Mouse (Mus musculus) forebrain, embryonic 15.5 days (tissue): ENCODE measurements around the gene Serinc2. TPM values are rescaled to one million over a fixed set of nuclear protein-coding genes. Genes with fewer than 3 reads are reported as not detected.

ENCODE experiments used
- ATAC-seq: fragments of 200-750 bp; cut with Nextera tagmentation; replicated peaks from 2 replicates; pipeline ENCODE4 v1.8.0; 2017; ENCODE audit warnings: mild to moderate bottlenecking, moderate TSS enrichment, moderate library complexity
- H3K27ac ChIP-seq: fragments of 300-500 bp; sonication (generic); replicated peaks from 2 replicates; pipeline ENCODE4 v1.5.1; 2015; ENCODE audit warnings: mild to moderate bottlenecking, inconsistent platforms
- H3K27me3 ChIP-seq: fragments of 300-500 bp; sonication (generic); 2 replicates; pipeline ENCODE4 v1.6.1; 2015; ENCODE audit warnings: inconsistent platforms
- H3K36me3 ChIP-seq: fragments of 300-500 bp; sonication (generic); 2 replicates; pipeline ENCODE4 v1.6.1; 2015; ENCODE audit warnings: mild to moderate bottlenecking, inconsistent platforms
- H3K4me1 ChIP-seq: fragments of 300-500 bp; sonication (generic); 2 replicates; pipeline ENCODE4 v1.6.1; 2015; ENCODE audit warnings: inconsistent platforms
- H3K4me2 ChIP-seq: fragments of 300-500 bp; sonication (generic); replicated peaks from 2 replicates; pipeline ENCODE4 v1.6.1; 2015; ENCODE audit warnings: mild to moderate bottlenecking, inconsistent platforms
- H3K4me3 ChIP-seq: fragments of 300-500 bp; sonication (generic); 2 replicates; pipeline ENCODE4 v1.5.1; 2015; ENCODE audit warnings: mild to moderate bottlenecking, inconsistent platforms
- H3K9ac ChIP-seq: fragments of 300-500 bp; sonication (generic); replicated peaks from 2 replicates; pipeline ENCODE4 v1.6.1; 2015; ENCODE audit warnings: mild to moderate bottlenecking, inconsistent platforms
- H3K9me3 ChIP-seq: fragments of 300-500 bp; sonication (generic); 2 replicates; pipeline ENCODE4 v1.6.1; 2016; ENCODE audit warnings: inconsistent platforms
- WGBS: fragments of 180-500 bp; shearing (Covaris S2); methylation state at CpG from one replicate; pipeline ENCODE4 v1.1.7; 2015; ENCODE audit warnings: mixed read lengths; 5-methylcytosine and 5-hydroxymethylcytosine counted together
- polyA plus RNA-seq: library from polyadenylated mRNA; unstranded; fragments of >200 nt; fragmentation: Nextera tagmentation; extraction: Ambion mirVana; gene quantifications from 2 replicates; pipeline ENCODE4 v1.2.1, GENCODE M21; 2015

Gene Serinc2
- polyA plus RNA-seq, 1 experiment from 2014 or later: 87.4 TPM

DNA sequence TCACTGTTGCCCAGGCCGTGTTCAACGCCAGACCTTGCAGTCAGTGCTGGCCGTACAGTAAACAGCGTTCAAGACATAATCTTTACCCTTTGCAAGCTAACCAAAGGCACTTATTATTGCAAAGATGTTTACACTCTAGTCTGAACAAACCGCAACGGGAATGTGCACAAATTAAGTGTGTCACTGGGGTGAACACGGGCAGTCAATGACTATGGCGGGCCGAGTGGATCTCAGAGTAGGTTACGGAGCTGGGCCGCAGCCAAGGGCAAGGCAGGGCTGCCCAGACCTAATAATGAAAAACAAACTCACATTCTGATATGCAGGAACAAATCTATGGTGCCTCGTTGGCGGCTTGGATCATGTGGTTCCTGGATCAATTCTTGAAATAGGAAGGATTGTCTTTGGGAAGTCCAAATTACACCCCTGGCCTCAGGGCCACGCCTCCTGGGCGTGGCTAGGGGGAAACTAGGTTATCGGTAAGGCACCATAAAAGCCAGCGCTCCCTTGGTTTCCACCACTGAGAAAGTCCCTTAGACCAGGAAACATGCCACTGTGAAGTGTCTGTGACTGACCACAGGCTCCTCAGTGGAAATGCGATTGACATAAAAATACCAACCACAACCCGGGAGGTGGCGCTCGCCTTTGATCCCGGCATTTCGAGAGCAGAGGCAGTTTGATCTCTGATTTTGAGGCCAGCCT, 16.2 kb upstream of the Serinc2 start:
- Histone ChIP-seq H3K9me3 (no peaks in the 10 kb centered on the region), H3K4me1 (no peaks in the 10 kb centered on the region), H3K9ac (no peak overlapping the region), H3K4me2 (no peak overlapping the region), H3K4me3 (no peak overlapping the region), H3K27ac (no peak overlapping the region), H3K36me3 (no peaks in the 10 kb centered on the region), H3K27me3 (no peaks in the 10 kb centered on the region)
- ATAC-seq: no peak
- 50% methylated on average over 23 of the region's 23 CpGs for WGBS

DNA sequence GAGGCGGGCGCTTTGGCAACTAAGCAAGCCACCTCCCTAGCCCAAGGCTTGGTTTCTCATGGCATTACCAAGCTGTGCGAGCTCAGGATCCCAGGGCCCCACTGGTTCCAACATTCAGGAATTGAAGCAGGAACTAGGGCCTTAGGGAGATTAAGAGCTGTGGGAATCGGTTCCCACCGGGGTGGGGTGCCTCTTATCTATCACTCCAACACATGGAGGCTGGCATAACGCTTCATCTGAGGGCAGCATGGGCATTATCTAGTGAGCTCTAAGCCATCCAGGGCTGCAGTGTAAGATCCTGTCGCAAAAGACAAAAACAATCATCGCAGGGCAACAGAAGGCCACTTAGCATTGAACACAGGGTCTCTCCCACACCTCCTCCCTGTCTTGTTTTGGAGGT, 15.5 kb upstream of the Serinc2 start:
- Histone ChIP-seq H3K4me2 (no peak overlapping the region), H3K27ac (no peak overlapping the region), H3K9me3 (no peaks in the 10 kb centered on the region), H3K9ac (no peak overlapping the region), H3K4me1 (no peaks in the 10 kb centered on the region), H3K4me3 (no peak overlapping the region), H3K27me3 (no peaks in the 10 kb centered on the region), H3K36me3 (no peaks in the 10 kb centered on the region)
- ATAC-seq: no peak
- WGBS: 87% methylated on average over 8 of the region's 8 CpGs

DNA sequence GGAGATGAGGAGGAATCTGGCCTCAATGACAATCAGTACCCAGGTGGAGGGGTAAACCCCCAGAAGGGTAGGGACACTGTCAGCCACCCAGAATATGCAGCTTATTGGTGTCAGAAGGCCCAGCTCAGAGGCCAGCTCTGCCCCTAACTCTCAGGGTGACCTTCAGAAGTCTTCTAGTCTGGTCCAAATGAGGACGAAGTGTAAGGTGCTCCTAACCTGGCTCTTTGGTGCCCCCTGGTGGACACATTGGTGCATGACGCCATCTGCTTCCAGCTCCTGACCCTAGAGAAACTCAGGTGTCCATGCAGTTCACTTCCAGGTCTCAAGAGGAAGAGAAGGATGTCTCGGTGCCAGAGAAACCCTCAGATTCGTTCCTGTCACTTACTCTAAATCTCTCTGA, 13.3 kb upstream of the Serinc2 start:
- ATAC-seq: peak; percentile 63; the same call in 1 of the 2 replicates
- Histone ChIP-seq H3K9me3 (no peaks in the 10 kb centered on the region), H3K4me3 (no peak overlapping the region), H3K27ac (no peak overlapping the region), H3K27me3 (no peaks in the 10 kb centered on the region), H3K9ac (no peak overlapping the region), H3K36me3 (no peaks in the 10 kb centered on the region), H3K4me1 (no peaks in the 10 kb centered on the region), H3K4me2 (no peak overlapping the region)
- WGBS: 2% methylated on average over 4 of the region's 4 CpGs

DNA sequence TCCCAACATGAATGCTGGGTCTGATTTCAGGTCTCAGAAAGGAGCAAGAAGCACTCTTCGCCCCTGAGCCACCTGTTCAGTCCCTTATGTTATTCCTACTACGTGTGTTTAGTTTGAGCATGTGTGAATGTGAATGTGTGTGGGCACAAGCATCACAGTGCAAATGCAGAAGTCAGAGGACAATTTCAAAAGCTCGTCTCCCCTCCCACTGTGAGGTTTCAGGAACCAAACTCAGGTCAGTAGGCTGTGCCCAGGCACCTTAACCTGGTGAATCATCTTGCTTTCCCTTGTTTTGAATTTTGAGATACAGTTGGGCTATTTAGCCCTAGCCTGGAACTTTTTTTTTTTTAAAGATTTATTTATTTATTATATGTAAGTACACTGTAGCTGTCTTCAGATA, 10.8 kb upstream of the Serinc2 start:
- Histone ChIP-seq H3K36me3 (no peaks in the 10 kb centered on the region), H3K27me3 (no peaks in the 10 kb centered on the region), H3K4me2 (no peak overlapping the region), H3K9ac (no peak overlapping the region), H3K4me1 (no peaks in the 10 kb centered on the region), H3K4me3 (no peak overlapping the region), H3K27ac (no peak overlapping the region), H3K9me3 (no peaks in the 10 kb centered on the region)
- ATAC-seq: no peak
- 85% methylated on average over 3 of the region's 3 CpGs for WGBS

DNA sequence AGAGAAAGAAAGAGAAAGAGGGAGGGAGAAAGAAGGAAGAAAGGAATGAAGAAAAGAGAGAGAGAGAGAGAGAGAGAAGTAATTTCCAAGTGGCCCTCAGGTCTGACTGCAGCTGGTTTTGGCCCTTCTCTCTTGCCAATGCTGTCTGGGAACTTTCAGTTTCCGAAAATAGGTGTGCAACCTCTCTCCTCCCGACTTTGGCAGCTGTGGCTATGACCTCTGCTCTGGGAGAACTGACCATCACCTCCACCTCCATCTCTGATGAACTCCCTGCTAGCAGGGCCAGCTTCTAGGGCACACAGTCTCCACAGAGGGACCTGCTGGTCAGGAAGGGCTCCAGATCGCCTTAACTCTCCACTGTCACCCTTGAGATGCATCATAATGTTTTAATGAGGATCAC, 7.5 kb upstream of the Serinc2 start:
- Histone ChIP-seq H3K4me3 (no peak overlapping the region), H3K4me1 (no peaks in the 10 kb centered on the region), H3K36me3 (no peaks in the 10 kb centered on the region), H3K9me3 (no peaks in the 10 kb centered on the region), H3K9ac (no peak overlapping the region), H3K27ac (no peak overlapping the region), H3K4me2 (no peak overlapping the region), H3K27me3 (no peaks in the 10 kb centered on the region)
- 57% methylated on average over 3 of the region's 3 CpGs for WGBS
- ATAC-seq: no peak

DNA sequence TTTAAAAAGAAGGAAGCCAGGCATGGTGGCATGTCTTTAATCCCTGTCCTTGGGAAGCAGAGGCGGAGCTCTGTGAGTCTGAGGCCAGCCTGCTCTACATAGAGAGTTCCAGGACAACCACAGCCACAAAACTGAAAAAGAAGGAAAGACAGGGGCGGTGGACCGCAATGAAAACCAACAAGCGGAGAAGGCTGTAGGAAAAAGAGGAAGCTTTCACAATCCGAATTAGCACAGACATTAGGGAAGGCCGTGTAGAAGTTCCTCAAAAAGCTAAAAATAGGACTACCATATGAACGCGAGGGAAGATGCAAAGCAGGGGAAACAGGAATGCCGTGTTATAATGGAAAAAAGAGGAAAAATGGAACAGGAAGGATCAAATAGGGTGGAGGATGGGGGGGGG, 4.8 kb upstream of the Serinc2 start:
- Histone ChIP-seq H3K9me3 (no peaks in the 10 kb centered on the region), H3K36me3 (no peaks in the 10 kb centered on the region), H3K4me3 (no peak overlapping the region), H3K4me1 (no peaks in the 10 kb centered on the region), H3K4me2 (no peak overlapping the region), H3K9ac (no peak overlapping the region), H3K27me3 (no peaks in the 10 kb centered on the region), H3K27ac (no peak overlapping the region)
- WGBS: 87% methylated on average over 9 of the region's 9 CpGs
- ATAC-seq: no peak

DNA sequence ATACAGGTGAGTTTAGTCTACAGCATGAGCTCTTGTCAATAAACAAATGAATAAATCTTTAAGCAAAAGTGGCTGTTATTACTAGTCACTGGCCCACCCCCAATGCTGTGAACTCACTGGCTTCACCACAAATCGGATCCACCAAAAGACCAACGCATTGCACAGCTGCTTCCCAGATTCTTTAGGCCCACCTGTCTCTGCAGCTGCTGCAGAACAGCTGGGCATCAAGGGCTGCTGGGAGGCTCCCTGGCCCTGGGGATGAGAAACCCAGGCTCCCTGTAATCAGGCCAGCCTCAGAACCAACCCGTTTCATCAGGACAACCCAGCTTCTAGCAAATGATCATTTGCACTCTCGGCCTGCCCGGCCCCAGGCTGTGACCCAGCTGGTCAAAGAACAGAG, 3.9 kb upstream of the Serinc2 start:
- no peak overlapping the region for H3K4me3 ChIP-seq
- 85% methylated on average over 5 of the region's 5 CpGs for WGBS
- H3K27me3 ChIP-seq: no peaks in the 10 kb centered on the region
- no peaks in the 10 kb centered on the region for H3K9me3 ChIP-seq
- no peak for ATAC-seq
- H3K4me1 ChIP-seq: no peaks in the 10 kb centered on the region
- no peak overlapping the region for H3K27ac ChIP-seq
- H3K9ac ChIP-seq: no peak overlapping the region
- H3K4me2 ChIP-seq: no peak overlapping the region
- H3K36me3 ChIP-seq: no peaks in the 10 kb centered on the region

DNA sequence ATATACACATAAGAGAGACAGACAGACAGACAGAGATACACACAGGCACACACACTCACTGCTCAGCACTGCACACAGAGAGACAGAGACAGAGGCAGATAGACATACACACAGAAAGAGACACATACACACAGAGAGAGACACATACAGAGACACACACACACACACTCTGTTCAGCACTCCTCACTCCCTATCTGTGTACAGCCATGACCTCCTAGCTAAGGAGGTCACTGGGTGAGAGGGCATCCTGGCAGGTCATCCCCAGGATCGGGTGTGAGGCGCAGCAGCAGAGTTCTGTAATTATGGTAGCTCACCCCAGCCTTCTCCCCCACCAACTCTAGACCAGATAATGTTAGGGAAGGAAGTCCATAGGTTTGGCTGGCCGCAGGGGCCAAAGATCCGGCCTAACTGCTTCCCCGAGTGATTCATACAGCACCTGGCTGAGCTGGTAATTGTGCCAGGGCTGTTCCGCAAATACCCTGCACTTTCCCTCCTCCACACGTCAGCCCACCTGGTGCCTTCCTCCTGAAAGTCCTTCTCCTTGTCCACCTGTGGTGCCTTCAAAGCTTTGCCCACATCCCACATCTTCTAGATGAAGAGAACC, 2.3 kb downstream of the Serinc2 start:
- 79% methylated on average over 7 of the region's 7 CpGs for WGBS
- H3K4me2 ChIP-seq: no peak overlapping the region
- H3K36me3 ChIP-seq: no peaks in the 10 kb centered on the region
- H3K27me3 ChIP-seq: no peaks in the 10 kb centered on the region
- no peak overlapping the region for H3K4me3 ChIP-seq
- no peak for ATAC-seq
- H3K4me1 ChIP-seq: peaks cover 30% of the 10 kb centered on the region
- no peak overlapping the region for H3K9ac ChIP-seq
- no peak overlapping the region for H3K27ac ChIP-seq
- no peaks in the 10 kb centered on the region for H3K9me3 ChIP-seq

DNA sequence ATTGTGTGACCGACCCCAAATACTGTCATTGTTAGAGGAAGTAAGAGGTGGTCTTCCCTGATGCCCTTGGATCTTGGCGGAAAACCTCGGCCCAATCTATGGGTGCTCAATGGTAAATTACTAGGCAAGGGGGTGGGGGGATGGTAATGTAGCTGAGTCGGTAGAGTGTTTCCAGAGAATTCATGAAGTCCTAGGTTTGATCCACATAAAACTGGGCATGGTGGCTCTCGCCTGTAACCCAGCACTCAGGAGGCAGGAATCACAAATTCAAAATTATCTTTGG, 3.2 kb downstream of the Serinc2 start:
- Histone ChIP-seq H3K27ac (peak overlapping the region; percentile 98; the same call in 1 of the 2 replicates), H3K27me3 (no peaks in the 10 kb centered on the region), H3K9me3 (no peaks in the 10 kb centered on the region), H3K9ac (peak overlapping the region; percentile 99), H3K4me2 (peak overlapping the region; percentile 70), H3K36me3 (no peaks in the 10 kb centered on the region), H3K4me3 (peak overlapping the region; percentile 94), H3K4me1 (peaks cover 35% of the 10 kb centered on the region)
- no peak for ATAC-seq
- 33% methylated on average over 5 of the region's 5 CpGs for WGBS

DNA sequence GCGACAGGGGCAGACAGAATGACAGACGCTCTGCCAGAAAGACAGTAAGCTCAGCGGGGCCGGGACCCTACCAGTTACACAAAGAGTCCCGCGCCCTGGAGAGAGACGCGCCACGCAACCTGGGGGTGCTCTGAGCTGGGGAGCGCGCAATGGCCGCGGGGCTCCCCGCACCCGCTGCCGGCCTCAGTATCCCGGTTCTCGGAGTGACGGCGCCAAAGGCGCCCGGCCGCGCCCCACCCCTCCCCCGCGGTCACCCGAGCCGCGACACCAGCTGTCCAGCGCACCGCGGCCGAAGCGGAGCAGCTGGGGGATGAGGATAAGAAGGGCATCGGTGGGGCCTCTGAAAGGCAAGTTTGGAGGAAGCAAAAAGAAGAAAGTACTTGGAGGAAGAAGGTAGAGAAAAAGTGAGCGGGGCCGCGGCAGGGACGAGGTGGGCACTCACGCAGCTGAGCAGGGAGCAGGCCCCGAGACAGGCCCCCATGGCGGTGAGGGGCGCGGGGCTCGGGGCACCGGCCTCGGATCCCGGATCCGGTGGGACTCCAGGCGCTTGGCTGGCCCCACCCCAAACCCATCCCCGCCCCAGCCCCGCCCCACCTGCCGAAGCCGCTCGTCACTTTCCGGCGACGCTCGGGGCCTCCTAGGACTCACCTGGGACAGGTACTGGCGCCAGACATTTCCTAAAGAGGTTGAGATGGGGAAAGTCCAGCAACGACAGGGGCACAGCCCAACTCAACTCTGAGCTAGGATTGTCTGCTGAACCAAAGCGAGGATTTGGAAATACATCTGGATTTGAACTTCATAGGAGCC, 3.8 kb downstream of the Serinc2 start:
- no peaks in the 10 kb centered on the region for H3K36me3 ChIP-seq
- H3K9ac ChIP-seq: peak overlapping the region; percentile 99
- peak overlapping the region; percentile 98 for H3K27ac ChIP-seq
- H3K4me2 ChIP-seq: peak overlapping the region; percentile 70
- peaks cover 39% of the 10 kb centered on the region for H3K4me1 ChIP-seq
- 1% methylated on average over 59 of the region's 62 CpGs for WGBS
- H3K9me3 ChIP-seq: no peaks in the 10 kb centered on the region
- H3K27me3 ChIP-seq: no peaks in the 10 kb centered on the region
- peak overlapping the region; percentile 94 for H3K4me3 ChIP-seq
- peak; percentile 47 for ATAC-seq

DNA sequence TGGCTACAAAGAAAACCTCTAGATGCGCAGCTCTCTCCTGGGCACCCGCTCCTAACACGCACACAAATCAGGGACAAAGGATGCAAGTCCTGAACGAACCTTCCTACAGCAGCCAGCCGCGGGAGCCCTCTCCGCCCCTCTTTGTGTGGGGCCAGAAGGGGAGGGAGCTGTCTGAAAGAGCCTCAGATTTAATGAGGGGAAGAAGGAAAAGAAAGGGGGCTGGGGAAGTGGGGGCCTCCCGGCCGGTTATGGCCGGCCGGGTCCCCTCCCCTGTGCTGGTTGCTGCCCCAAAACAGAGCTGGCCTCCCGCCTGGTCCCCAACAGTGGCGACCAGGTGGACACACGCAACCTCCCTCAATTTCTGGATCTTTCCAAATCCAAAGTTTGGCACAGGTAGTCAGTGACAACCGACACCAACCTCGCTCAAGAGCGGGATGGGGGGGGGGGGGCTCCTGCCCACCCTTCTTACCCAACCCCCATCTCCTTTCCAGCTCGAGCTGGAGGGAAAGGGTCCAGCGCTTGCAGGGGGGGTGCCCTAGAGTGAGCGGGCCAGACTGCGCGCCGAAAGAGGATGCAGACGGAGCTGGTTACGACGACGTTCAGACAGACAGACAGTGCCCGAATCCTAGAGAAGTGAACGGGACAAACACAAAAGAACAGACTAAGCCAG, 4.5 kb downstream of the Serinc2 start:
- Histone ChIP-seq H3K4me2 (peak overlapping the region; percentile 70), H3K4me3 (peak overlapping the region; percentile 94), H3K36me3 (no peaks in the 10 kb centered on the region), H3K27me3 (no peaks in the 10 kb centered on the region), H3K9ac (peak overlapping the region; percentile 99), H3K9me3 (no peaks in the 10 kb centered on the region), H3K4me1 (peaks cover 39% of the 10 kb centered on the region), H3K27ac (peak overlapping the region; percentile 98)
- under 1% methylated on average over 27 of the region's 29 CpGs for WGBS
- peak; percentile 87 for ATAC-seq

DNA sequence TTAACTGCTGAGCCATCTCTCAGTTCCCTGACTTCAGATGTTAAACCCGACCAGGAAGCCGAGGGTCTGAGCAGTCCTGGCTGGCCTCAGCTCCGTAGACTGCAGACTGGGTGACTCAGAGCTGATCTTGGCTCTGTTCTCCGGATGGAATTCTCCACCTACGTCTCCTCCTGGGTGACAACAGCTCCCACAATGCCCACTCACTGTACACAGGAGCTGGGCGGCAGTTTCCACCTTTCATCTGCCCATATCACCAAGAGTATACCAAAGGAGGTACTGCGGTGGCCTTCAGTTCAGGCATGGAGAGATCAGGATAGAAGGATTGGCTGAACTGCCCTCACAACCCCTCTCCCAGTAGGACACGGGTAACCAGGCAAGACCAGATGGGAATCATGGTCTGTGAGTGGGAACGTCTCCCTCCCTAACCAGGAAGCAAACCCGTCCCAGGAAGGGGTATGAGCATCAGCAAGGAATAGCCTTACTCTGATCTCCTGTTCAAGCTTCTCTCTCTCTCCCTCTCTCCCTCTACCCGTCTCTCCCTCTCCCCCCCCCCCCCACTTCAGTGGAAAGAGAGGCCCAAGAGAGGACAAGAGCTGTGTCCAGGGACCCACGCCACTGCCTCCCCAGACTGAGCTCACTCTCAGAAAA, 5.2 kb downstream of the Serinc2 start:
- peaks cover 39% of the 10 kb centered on the region for H3K4me1 ChIP-seq
- no peaks in the 10 kb centered on the region for H3K36me3 ChIP-seq
- peak overlapping the region; percentile 99 for H3K9ac ChIP-seq
- H3K27me3 ChIP-seq: no peaks in the 10 kb centered on the region
- peak overlapping the region; percentile 70 for H3K4me2 ChIP-seq
- peak overlapping the region; percentile 94 for H3K4me3 ChIP-seq
- ATAC-seq: peak; percentile 49
- no peaks in the 10 kb centered on the region for H3K9me3 ChIP-seq
- 1% methylated on average over 12 of the region's 12 CpGs for WGBS
- peak overlapping the region; percentile 98 for H3K27ac ChIP-seq
